Mouse (Mus musculus) lung, embryonic 14.5 days (tissue): Measurements from ENCODE around the gene Dusp1. TPM values are rescaled to one million over a fixed set of nuclear protein-coding genes. Genes with fewer than 3 reads are reported as not detected.

Experiments used
- ATAC-seq: fragments of 200-750 bp; cut with Nextera tagmentation; 2 replicates; pipeline ENCODE4 v1.8.0; 2017; ENCODE audit warnings: mild to moderate bottlenecking, moderate TSS enrichment, moderate library complexity; ENCODE audit not compliant: insufficient read depth
- DNase-seq: peaks from one replicate; pipeline ENCODE4 v3.0.0-alpha.2; 2015
- H3K27ac ChIP-seq: fragments of 300-500 bp; sonication (generic); 2 replicates; pipeline ENCODE4 v1.5.1; 2014; ENCODE audit warnings: low read depth, mild to moderate bottlenecking, moderate library complexity
- H3K27me3 ChIP-seq: fragments of 300-500 bp; sonication (generic); 2 replicates; pipeline ENCODE4 v1.6.1; 2014; ENCODE audit warnings: low read length, control low read depth; ENCODE audit not compliant: insufficient read depth
- H3K36me3 ChIP-seq: fragments of 300-500 bp; sonication (generic); 2 replicates; pipeline ENCODE4 v1.6.1; 2014; ENCODE audit warnings: control low read depth; ENCODE audit not compliant: insufficient read depth
- H3K4me1 ChIP-seq: fragments of 300-500 bp; sonication (generic); 2 replicates; pipeline ENCODE4 v1.6.1; 2014; ENCODE audit warnings: antibody characterized with exemption, control low read depth; ENCODE audit not compliant: insufficient read depth
- H3K4me2 ChIP-seq: fragments of 300-500 bp; sonication (generic); 2 replicates; pipeline ENCODE4 v1.6.1; 2014; ENCODE audit warnings: mild to moderate bottlenecking
- H3K4me3 ChIP-seq: fragments of 300-500 bp; sonication (generic); 2 replicates; pipeline ENCODE4 v1.5.1; 2014; ENCODE audit warnings: low read depth, low read length
- H3K9ac ChIP-seq: fragments of 300-500 bp; sonication (generic); 2 replicates; pipeline ENCODE4 v1.6.1; 2014
- H3K9me3 ChIP-seq: fragments of 300-500 bp; sonication (generic); 2 replicates; pipeline ENCODE4 v1.6.1; 2016; ENCODE audit warnings: low read depth, low read length, control low read depth
- CTCF ChIP-seq: IDR thresholded peaks from 2 replicates; pipeline ENCODE4 v1.5.1; 2016; ENCODE audit warnings: antibody characterized with exemption, low read depth
- WGBS: fragments of 180-500 bp; shearing (Covaris S2); extraction: QIAGEN DNeasy Blood & Tissue Kit; methylation state at CpG from one replicate; pipeline ENCODE4 v1.1.7; 2014; 5-methylcytosine and 5-hydroxymethylcytosine counted together
- polyA plus RNA-seq: library from polyadenylated mRNA; unstranded; fragments of >200 nt; fragmentation: Nextera tagmentation; extraction: Ambion mirVana; gene quantifications from 2 replicates; pipeline ENCODE4 v1.2.1, GENCODE M21; 2014

Dusp1 gene
- polyA plus RNA-seq, 1 experiment from 2014 or later = 24.5 TPM

GRCm38 (mm10) chr17:26595448-26596167, 33.7 kb upstream of the Dusp1 start:
- Histone ChIP-seq H3K4me1 (peaks cover 14% of the 10 kb centered on the region; the same call in 1 of the 2 replicates), H3K4me3 (no peak overlapping the region), H3K36me3 (peaks cover 13% of the 10 kb centered on the region), H3K27me3 (no peaks in the 10 kb centered on the region), H3K9ac (peak overlapping the region; percentile 29), H3K27ac (peak overlapping the region; percentile 83), H3K4me2 (no peak overlapping the region), H3K9me3 (no peaks in the 10 kb centered on the region)
- TF ChIP-seq CTCF = no peak
- 49% methylated on average over 7 of the region's 7 CpGs for WGBS
- peak; percentile 46 for DNase-seq
- ATAC-seq = peak; percentile 46; the same call in 1 of the 2 replicates

GRCm38 (mm10) chr17:26594958-26595357, 33.0 kb upstream of the Dusp1 start:
- no peak for ATAC-seq
- DNase-seq = no peak
- no peak overlapping the region for H3K4me3 ChIP-seq
- H3K9me3 ChIP-seq = no peaks in the 10 kb centered on the region
- H3K36me3 ChIP-seq = peaks cover 13% of the 10 kb centered on the region
- no peak for TF ChIP-seq CTCF
- peak overlapping the region; percentile 83 for H3K27ac ChIP-seq
- peaks cover 14% of the 10 kb centered on the region; the same call in 1 of the 2 replicates for H3K4me1 ChIP-seq
- H3K4me2 ChIP-seq = no peak overlapping the region
- H3K9ac ChIP-seq = peak overlapping the region; percentile 29; the same call in 1 of the 2 replicates
- H3K27me3 ChIP-seq = no peaks in the 10 kb centered on the region
- WGBS = 67% methylated on average over 7 of the region's 7 CpGs

DNA sequence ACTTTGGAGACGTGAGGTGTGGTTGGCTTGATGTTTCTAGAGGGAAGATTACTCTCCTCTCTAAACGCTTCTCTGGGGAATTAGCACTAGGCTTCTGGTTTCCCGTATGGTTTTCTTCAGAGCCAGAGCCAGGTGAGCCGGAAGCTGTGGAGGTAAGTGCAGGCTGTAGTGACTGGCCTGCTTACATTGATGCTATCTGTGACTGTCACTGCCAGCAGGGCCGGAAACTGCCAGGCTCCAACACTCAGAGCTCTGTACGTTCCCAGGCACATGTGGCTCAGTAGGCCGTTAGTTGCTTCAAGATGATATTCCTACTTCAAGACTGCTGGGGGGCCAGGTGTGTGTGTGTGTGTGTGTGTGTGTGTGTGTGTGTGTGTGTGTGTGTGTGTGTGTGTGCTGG, 32.2 kb upstream of the Dusp1 start:
- H3K27me3 ChIP-seq = no peaks in the 10 kb centered on the region
- DNase-seq (no peak), ATAC-seq (no peak)
- no peak overlapping the region for H3K4me3 ChIP-seq
- peaks cover 14% of the 10 kb centered on the region for H3K36me3 ChIP-seq
- H3K9ac ChIP-seq = no peak overlapping the region
- no peak overlapping the region for H3K27ac ChIP-seq
- no peaks in the 10 kb centered on the region for H3K9me3 ChIP-seq
- H3K4me1 ChIP-seq = peaks cover 14% of the 10 kb centered on the region; the same call in 1 of the 2 replicates
- no peak overlapping the region for H3K4me2 ChIP-seq
- no peak for TF ChIP-seq CTCF
- 79% methylated on average over 7 of the region's 7 CpGs for WGBS

GRCm38 (mm10) chr17:26593199-26593598, 31.3 kb upstream of the Dusp1 start:
- Histone ChIP-seq H3K4me3 (no peak overlapping the region), H3K27ac (no peak overlapping the region), H3K9ac (no peak overlapping the region), H3K4me2 (no peak overlapping the region), H3K4me1 (peaks cover 14% of the 10 kb centered on the region; the same call in 1 of the 2 replicates), H3K9me3 (no peaks in the 10 kb centered on the region), H3K36me3 (peaks cover 21% of the 10 kb centered on the region), H3K27me3 (no peaks in the 10 kb centered on the region)
- ATAC-seq (no peak), DNase-seq (no peak)
- 80% methylated on average over 5 of the region's 5 CpGs for WGBS
- TF ChIP-seq CTCF = no peak

GRCm38 (mm10) chr17:26592510-26592909, 30.6 kb upstream of the Dusp1 start:
- 86% methylated on average over 4 of the region's 4 CpGs for WGBS
- Histone ChIP-seq H3K27me3 (no peaks in the 10 kb centered on the region), H3K9me3 (no peaks in the 10 kb centered on the region), H3K36me3 (peaks cover 24% of the 10 kb centered on the region), H3K4me2 (no peak overlapping the region), H3K27ac (no peak overlapping the region), H3K4me3 (no peak overlapping the region), H3K9ac (no peak overlapping the region), H3K4me1 (peaks cover 14% of the 10 kb centered on the region; the same call in 1 of the 2 replicates)
- no peak for DNase-seq
- ATAC-seq = no peak
- TF ChIP-seq CTCF = no peak

- DNase-seq (no peak), ATAC-seq (no peak)
- H3K9me3 ChIP-seq = no peaks in the 10 kb centered on the region
- no peak overlapping the region for H3K27ac ChIP-seq
- TF ChIP-seq CTCF = no peak
- no peak overlapping the region for H3K9ac ChIP-seq
- peaks cover 20% of the 10 kb centered on the region for H3K4me1 ChIP-seq
- no peak overlapping the region for H3K4me2 ChIP-seq
- H3K4me3 ChIP-seq = no peak overlapping the region
- H3K27me3 ChIP-seq = no peaks in the 10 kb centered on the region
- peaks cover 27% of the 10 kb centered on the region for H3K36me3 ChIP-seq
- 84% methylated on average over 12 of the region's 12 CpGs for WGBS
Observed at GRCm38 (mm10) chr17:26587961-26588487, 26.1 kb upstream of the Dusp1 start.

DNA sequence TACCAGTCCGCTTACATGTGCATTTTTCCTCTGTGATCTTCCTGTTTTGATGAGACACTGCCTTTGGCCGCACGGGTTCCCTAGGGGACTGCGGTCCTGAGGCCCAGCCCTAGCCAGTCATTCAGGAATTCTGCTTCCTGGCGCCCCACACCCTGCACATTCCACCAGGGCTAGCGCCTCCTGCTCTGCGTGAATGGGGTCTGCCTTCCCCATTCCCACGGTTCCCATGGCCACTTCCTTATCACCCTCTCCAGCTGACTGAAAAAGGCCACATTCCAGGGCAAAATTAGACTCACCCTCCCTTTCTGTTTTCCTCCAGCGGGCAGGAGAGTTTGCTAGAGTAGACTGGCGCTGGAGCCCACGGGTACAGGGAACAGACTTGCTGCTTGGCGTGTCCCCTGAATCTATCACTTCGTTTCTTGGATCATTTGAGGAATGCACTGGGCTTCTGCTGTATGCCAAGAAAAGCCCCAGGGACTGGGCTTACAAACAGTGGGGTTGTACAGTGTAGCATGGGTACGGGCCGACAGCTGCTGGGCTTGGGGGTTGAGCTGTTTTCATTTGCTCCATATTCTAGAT, 22.7 kb upstream of the Dusp1 start:
- Histone ChIP-seq H3K4me2 (peak overlapping the region; percentile 36), H3K36me3 (peaks cover 21% of the 10 kb centered on the region), H3K9me3 (no peaks in the 10 kb centered on the region), H3K4me3 (no peak overlapping the region), H3K4me1 (peaks cover 20% of the 10 kb centered on the region), H3K27ac (peak overlapping the region; percentile 81), H3K9ac (peak overlapping the region; percentile 14; the same call in 1 of the 2 replicates), H3K27me3 (no peaks in the 10 kb centered on the region)
- no peak; the same call in 1 of the 2 replicates for TF ChIP-seq CTCF
- ATAC-seq (peak; percentile 92), DNase-seq (peak; percentile 84)
- 18% methylated on average over 15 of the region's 15 CpGs for WGBS
